Mouse (Mus musculus) fibroblast of lung, adult 2 months (primary cell): ENCODE measurements around the gene Arnt2.

ENCODE experiments used
- DNase-seq: peaks from one replicate; pipeline ENCODE4 v3.0.0-alpha.2; 2011; ENCODE audit warnings: low read depth

Arnt2 gene

DNA sequence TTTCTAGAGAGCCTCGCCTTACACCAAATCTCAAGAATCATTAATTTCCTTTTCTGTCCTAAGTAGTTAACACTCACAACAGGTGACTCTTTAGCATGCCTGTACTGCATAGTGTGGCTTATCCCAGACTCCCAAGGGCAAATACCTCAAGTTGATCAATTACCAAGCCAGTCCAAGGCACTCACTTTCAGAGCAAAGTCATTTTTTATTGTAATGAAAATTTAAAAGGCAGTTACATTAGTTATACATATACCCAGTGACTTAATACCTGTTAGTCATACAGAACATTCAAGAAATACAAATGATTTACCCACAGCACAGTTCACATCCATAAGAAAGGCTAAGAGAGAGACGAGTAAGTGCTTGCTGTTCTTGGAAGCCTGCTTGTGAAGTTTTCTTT lies 163.9 kb downstream of the Arnt2 start:
- DNase-seq = no peak

DNA sequence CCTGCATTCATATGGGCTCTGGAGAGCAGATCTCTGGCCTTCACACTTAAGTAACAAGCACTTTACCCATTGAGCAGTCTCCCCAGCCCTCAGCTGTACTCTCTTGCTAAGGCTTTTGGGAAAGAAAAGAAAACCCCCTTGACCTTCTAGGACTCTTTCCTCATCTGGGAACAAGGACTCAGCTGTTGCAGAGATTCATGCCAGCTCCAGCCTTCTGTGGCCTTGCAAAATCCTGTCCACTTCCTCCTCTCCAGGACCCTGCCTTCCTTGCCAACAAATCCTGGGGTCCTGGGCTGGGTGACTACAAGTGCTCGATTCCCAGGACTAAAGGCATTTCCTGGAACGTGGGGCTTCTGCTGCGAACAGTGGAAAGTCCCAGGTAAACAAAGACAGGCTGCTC lies 169.6 kb downstream of the Arnt2 start:
- DNase-seq = no peak

DNA sequence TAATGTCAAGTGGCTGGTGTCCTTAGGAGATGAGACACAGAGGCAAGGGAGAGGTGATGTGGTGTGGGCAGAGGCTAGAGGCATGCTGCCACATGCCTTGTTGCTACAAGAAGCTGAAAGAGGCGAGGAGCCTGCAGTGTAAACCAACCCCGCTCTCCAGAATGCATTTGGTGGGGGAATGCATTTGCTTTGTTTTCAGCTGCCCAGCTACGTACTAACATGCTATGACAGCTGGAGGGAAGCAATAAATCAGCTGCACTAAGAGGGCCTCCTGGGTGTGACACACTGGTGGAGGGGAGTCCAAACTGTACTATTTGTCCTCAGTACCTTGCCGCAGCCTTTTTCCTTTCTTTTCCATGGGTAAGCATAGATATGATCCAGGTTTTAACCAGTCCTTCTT lies 172.3 kb downstream of the Arnt2 start:
- DNase-seq = no peak

DNA sequence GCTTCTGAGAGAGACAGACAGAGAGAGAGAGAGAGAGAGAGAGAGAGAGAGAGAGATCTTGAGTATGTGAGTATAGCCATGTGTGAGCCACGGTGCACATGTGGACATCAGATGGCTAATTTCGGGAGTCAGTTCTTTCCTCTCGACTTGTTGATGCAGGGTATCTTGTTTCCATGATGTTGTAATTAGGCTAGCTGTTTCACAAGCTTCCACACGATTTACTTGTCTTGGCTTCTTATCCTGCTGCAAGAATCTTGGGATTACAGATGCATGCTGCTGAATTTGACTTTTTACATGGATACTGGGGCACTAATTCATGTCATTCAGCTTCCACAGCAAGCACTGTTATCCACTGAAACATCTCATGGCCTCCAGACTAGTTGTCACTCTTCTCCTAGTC lies 178.6 kb downstream of the Arnt2 start:
- peak; percentile 24 for DNase-seq

DNA sequence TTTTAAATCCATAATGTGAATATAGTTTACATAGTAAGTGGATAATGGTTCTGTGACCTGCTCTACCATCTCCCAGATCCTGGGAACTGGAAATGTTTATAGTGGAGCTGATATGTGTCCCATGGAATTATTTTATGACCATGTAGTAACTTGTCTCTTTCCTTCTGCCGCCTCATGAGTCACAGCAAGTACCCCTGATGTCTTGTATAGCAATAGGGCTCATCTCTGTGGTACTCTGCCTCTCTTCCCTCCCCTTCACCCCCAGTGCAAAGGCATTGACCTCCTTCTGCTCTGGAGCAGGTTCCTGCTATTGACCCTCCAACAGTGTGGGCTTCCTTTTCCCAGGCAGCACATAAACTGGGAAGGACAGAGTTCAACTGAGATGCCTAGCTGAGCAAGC lies 182.3 kb downstream of the Arnt2 start:
- DNase-seq = no peak

DNA sequence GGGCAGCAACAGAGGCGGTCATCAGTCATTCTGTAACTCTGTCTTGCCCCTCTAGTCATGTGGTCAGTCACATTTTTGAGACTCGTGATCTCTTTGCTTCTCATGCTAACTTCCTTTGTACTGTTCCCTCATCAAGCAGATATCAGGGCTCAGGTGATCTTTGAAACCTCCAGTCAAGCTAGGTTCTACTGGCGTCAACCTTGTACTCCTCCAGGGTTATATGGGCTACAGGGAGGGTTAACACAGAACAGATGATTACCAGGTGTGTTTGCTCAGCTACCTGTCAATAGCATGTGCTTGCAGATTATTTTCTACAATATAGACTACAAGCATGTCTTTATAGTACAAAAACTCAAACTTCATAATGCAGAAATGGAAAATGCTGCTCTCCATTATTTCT lies 183.1 kb downstream of the Arnt2 start:
- no peak for DNase-seq

DNA sequence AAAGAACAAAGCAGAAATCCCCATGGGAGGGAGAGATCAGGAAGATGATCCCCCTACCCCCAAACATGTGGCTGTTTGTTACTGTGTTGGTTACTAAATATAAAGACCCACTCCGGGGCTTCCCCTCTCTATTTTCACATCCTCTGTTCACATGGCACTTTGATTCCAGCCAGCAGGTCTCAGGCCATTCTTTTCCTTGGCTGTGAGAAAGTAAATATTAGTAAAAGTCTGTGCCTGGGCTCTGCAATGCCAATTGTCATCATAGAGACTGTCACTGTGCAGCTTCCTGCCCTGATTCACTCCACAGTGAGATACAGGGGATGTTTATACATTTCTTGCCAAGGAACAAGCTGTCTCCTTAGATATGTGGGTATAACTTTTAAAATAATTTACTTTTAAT lies 197.9 kb downstream of the Arnt2 start:
- DNase-seq = no peak

DNA sequence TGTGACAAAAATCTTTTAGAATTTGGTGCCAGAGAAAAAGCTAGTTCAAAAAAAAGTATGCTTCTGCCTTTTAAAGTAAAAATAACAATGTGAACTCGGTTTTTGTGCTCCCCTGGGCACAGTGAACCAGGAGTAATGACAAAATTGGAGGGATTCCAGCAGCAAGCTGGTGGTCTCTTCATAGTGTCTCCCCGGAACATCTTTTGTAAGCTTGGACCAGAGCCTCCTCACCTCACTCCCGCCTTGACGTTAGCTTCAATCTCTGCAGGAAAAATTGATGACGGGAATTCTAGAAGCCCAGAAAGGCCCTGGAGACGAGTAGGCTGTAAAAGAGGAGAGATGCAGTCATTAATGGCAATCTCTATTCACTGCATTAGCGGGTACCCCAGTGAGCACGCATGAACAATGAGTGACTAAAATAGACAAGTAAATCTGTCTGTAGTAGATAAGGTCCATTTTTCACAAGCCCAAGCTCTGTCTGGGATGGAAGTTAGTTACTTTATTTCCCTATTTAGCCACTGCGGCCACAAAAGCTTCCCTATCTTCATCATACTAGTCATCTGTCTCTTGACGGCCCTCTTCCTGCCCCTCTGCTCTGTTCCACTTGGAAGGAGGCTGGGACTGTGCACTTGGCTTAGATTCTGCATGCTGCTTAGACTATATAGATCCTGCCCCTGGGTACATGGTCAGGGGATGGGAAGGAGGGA lies 199.2 kb downstream of the Arnt2 start:
- DNase-seq = no peak

DNA sequence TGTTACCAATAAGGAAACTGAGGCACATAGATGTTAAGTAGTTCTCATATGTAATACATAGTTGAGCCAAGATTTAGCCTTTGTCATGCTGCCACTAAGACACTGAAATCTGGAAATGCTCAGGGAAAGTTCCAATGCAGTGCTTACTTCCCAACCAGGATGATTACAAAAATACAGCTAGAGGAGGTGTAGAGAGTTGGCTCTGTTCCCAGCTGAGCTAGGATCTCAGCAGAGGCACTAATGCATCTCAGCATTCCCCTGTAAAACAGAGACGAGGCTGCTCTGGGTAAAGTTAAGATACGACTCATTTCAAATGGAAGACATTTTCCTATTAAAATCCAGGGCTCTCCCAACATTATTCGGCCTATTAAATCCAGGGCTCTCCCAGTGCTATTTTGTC lies 206.0 kb downstream of the Arnt2 start:
- no peak for DNase-seq

DNA sequence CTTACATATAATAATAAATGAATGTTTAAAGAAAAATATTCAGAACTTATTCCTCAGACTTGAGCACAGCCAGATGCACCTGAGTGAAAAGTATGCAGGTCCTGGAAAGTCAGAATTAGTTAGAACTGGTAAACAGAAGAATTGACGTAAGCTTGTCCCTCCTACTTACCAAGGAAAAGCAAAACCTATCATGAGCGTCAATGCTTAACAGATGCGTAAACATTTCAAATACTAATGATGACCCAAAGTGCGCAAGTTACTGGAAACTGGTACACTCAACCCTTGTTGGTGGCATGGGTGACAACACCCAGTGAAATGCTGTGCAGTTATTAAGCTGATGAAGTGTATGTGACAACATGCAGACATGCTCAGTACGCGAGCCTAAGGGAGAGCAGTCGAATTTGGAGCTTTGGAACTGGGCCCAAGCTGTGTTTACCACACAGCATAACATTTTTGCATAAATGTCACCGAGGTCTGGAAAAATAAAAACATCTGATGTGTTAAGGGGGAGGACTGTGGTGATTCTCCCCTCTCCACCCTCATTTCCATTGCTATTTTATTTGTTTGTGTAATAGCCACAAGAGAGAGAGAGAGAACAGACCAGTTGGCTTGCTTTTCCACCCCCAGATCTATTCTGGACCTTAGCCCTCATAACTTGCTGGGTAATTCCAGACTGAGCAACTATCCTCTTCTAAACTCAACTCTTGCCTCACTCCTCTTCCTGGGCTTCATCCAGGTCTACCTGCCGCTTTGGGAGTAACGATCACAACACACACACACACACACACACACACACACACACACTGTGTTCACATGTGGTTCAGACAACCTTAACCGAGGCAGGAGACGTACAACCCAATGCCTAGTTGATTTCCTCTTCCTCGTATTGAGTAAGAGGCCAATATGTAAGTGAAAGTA lies 208.6 kb downstream of the Arnt2 start:
- no peak for DNase-seq

DNA sequence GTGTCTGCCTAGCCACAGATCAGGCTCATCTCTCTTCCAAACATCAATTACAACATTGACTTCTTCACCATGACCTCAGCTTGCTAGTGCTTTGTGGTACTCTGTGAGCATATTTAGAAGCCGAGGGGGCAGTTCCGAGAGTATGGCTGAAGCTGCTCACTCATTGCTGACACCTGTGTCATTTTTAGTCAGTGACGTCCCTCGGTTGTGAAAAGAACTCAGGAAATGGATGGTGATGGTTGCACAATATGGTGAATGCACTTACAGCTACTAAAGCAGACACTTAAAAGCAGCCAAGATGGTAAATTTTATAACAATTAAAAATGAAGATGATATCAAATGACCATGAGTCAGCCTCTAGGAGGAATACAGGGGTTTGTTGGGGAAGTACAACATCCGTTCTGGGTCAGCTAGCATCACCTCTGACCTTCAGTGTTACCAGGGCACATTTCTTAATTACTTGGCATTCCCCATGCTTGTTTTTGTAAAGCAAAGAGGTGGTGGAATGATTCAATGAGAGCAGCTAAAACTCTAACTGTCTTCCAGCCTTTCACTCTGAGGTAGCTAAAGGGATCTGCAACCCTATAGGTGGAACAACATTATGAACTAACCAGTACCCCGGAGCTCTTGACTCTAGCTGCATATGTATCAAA lies 212.6 kb downstream of the Arnt2 start:
- DNase-seq = no peak
